In the genomic region with DNA sequence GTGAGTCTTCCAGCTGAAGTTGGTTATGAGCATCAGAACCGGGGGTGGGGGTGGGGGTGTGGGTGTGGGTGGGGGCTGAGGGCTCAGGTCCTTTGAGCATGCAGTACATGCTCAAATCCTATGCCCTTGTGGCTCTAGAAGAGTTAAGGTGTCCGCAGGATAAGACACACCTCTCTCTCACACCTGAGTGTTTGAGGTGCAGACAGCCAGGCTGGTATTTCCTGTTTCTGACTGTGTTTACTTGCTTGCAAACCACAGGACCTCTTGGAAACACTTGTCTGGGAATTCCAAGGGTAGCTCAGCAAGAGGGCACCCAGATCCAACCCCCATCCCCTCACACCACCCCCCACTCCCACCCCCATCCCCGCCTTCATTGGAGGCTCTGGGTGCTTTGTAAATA, we compare ENCODE assay signal across 31 mouse cellular contexts.
DNase-seq lines count a peak whose midpoint lies in the region; ATAC-seq and TF ChIP-seq lines count a peak whose summit lies in the region.
"Had no signal": no experiment of that assay in that cellular context is flagged by ENCODE, and none has a peak within 500 bp of the region (broad histone marks: within the 10 kb centered on the region; RNA-seq: fewer than 3 reads in every experiment).

No protein-coding gene starts in this region.

- WGBS in embryonic facial prominence, embryonic 14.5 days = 79% methylated on average over 3 of the region's 3 CpGs
- WGBS in lung, postnatal 0 days = 56% methylated on average over 3 of the region's 3 CpGs
- 74% methylated on average over 3 of the region's 3 CpGs for WGBS in stomach, postnatal 0 days

- H3K4me3 ChIP-seq in embryonic facial prominence, embryonic 14.5 days (ENCODE audit: low read depth, low read length) = no peak overlapping the region
- H3K4me3 ChIP-seq in lung, postnatal 0 days (ENCODE audit: low read depth, low read length) = no peak overlapping the region
- H3K4me3 ChIP-seq in stomach, postnatal 0 days (ENCODE audit: low read depth, low read length) = no peak overlapping the region
- H3K4me3 ChIP-seq: layer of hippocampus, adult 2 months; limb, embryonic 13.5 days; midbrain, embryonic 10.5 days; midbrain, embryonic 15.5 days; neural tube, embryonic 15.5 days; stomach, embryonic 15.5 days had no signal

- TF ChIP-seq EP300 in lung, postnatal 0 days (IDR thresholded peaks at IDR 0.05) = peak; percentile 55; the same call in 1 of the 2 replicates
- no peak for TF ChIP-seq EP300 in stomach, postnatal 0 days (optimal IDR thresholded peaks at IDR 0.05)

- H3K9me3 ChIP-seq in embryonic facial prominence, embryonic 14.5 days (ENCODE audit: control insufficient read depth, low read length) = 0 out of 2 replicates have a peak, but pooled peaks cover 16% of the 10 kb centered on the region
- 0 out of 2 replicates have a peak, but pooled peaks cover 4% of the 10 kb centered on the region for H3K9me3 ChIP-seq in lung, postnatal 0 days (ENCODE audit: low read length)
- H3K9me3 ChIP-seq in stomach, postnatal 0 days (ENCODE audit: control insufficient read depth, low read length) = no peaks in the 10 kb centered on the region
- H3K9me3 ChIP-seq: midbrain, embryonic 15.5 days; neural tube, embryonic 15.5 days; stomach, embryonic 15.5 days had no signal

- no peak overlapping the region for H3K27ac ChIP-seq in embryonic facial prominence, embryonic 14.5 days (replicated peaks; ENCODE audit: low read depth, low read length)
- H3K27ac ChIP-seq in lung, postnatal 0 days (ENCODE audit: low read length) = no peak overlapping the region
- no peak overlapping the region for H3K27ac ChIP-seq in stomach, postnatal 0 days (replicated peaks)
- H3K27ac ChIP-seq: hindbrain, embryonic 14.5 days; layer of hippocampus, adult 2 months; limb, embryonic 13.5 days; midbrain, embryonic 10.5 days; midbrain, embryonic 15.5 days; neural tube, embryonic 15.5 days; stomach, embryonic 15.5 days had no signal

- no peaks in the 10 kb centered on the region for H3K36me3 ChIP-seq in embryonic facial prominence, embryonic 14.5 days (ENCODE audit: control insufficient read depth, insufficient read depth, low read length)
- no peaks in the 10 kb centered on the region for H3K36me3 ChIP-seq in lung, postnatal 0 days (ENCODE audit: insufficient read depth, low read length)
- no peaks in the 10 kb centered on the region for H3K36me3 ChIP-seq in stomach, postnatal 0 days (ENCODE audit: control insufficient read depth, insufficient read depth, low read length)
- H3K36me3 ChIP-seq: limb, embryonic 13.5 days; midbrain, embryonic 10.5 days; midbrain, embryonic 15.5 days; neural tube, embryonic 15.5 days; stomach, embryonic 15.5 days had no signal

- no peak for TF ChIP-seq CTCF in lung, postnatal 0 days (IDR thresholded peaks at IDR 0.05)
- no peak for TF ChIP-seq CTCF in stomach, postnatal 0 days (IDR thresholded peaks at IDR 0.05; ENCODE audit: low read depth)

- ATAC-seq in embryonic facial prominence, embryonic 14.5 days (ENCODE audit: low read depth) = peak; percentile 46; the same call in 1 of the 2 replicates
- ATAC-seq in lung, postnatal 0 days = peak; percentile 95
- ATAC-seq in stomach, postnatal 0 days (ENCODE audit: low FRiP score, low TSS enrichment) = 0 out of 2 replicates have a peak, but pooled peaks have one; percentile 38
- ATAC-seq: CD4-positive, CD25-positive, alpha-beta regulatory T cell, adult 4 months; forebrain, embryonic 14.5 days; intestine, postnatal 0 days; midbrain, embryonic 15.5 days had no signal

- intact Hi-C loops in heart, postnatal 14 days (cut with DNase I) = no loop called here

- H3K27me3 ChIP-seq in embryonic facial prominence, embryonic 14.5 days (replicated peaks; ENCODE audit: control insufficient read depth, insufficient read depth, low read length) = no peaks in the 10 kb centered on the region
- H3K27me3 ChIP-seq in lung, postnatal 0 days (replicated peaks; ENCODE audit: insufficient read depth, low read length) = no peaks in the 10 kb centered on the region
- H3K27me3 ChIP-seq in stomach, postnatal 0 days (ENCODE audit: control insufficient read depth, insufficient read depth, low read length) = no peaks in the 10 kb centered on the region
- H3K27me3 ChIP-seq: limb, embryonic 13.5 days; midbrain, embryonic 15.5 days; neural tube, embryonic 15.5 days; stomach, embryonic 15.5 days had no signal

- peak; percentile 65 for DNase-seq in ES-CJ7 (ENCODE audit: low read depth, low spot score)
- DNase-seq in embryonic facial prominence, embryonic 14.5 days (ENCODE audit: low spot score) = peak; percentile 64
- DNase-seq in lung, postnatal 0 days (ENCODE audit: low spot score) = peak; percentile 89
- DNase-seq in stomach, postnatal 0 days (ENCODE audit: low spot score) = peak; percentile 27
- no peak for DNase-seq in right cerebral cortex, postnatal 36 days (ENCODE audit: low spot score in 2 of 2)
- no peak for DNase-seq in gastrocnemius, postnatal 10 days
- no peak for DNase-seq in heart, postnatal 14 days
- DNase-seq: adrenal gland, postnatal 10 days; cerebellum, adult 11-12 months; cerebellum, adult 9-11 months; gastrocnemius, postnatal 25 days; heart, adult 11 months; heart, postnatal 4 days; kidney, adult 9 months; kidney, postnatal 25 days; retina, postnatal 1 day; right cerebral cortex, postnatal 14 days; thymus, adult 2 months; thymus, postnatal 36 days had no signal

- H3K4me2 ChIP-seq in embryonic facial prominence, embryonic 14.5 days (ENCODE audit: low read depth, low read length) = no peak overlapping the region
- no peak overlapping the region for H3K4me2 ChIP-seq in lung, postnatal 0 days (replicated peaks; ENCODE audit: low read depth, low read length)
- H3K4me2 ChIP-seq in stomach, postnatal 0 days (replicated peaks; ENCODE audit: low read depth) = no peak overlapping the region
- H3K4me2 ChIP-seq: heart, embryonic 11.5 days; hindbrain, embryonic 14.5 days; limb, embryonic 13.5 days; liver, embryonic 11.5 days; midbrain, embryonic 15.5 days; neural tube, embryonic 15.5 days; stomach, embryonic 15.5 days had no signal

- no peak overlapping the region for H3K9ac ChIP-seq in embryonic facial prominence, embryonic 14.5 days (ENCODE audit: low read depth, low read length)
- H3K9ac ChIP-seq in lung, postnatal 0 days (replicated peaks; ENCODE audit: low read depth) = no peak overlapping the region
- H3K9ac ChIP-seq in stomach, postnatal 0 days (ENCODE audit: low read length) = no peak overlapping the region
- H3K9ac ChIP-seq: hindbrain, embryonic 14.5 days; limb, embryonic 13.5 days; midbrain, embryonic 15.5 days; neural tube, embryonic 15.5 days; stomach, embryonic 15.5 days had no signal

- peaks cover 7% of the 10 kb centered on the region for H3K4me1 ChIP-seq in embryonic facial prominence, embryonic 14.5 days (ENCODE audit: control insufficient read depth, insufficient read depth, low read length)
- no peaks in the 10 kb centered on the region; the same call in 1 of the 2 replicates for H3K4me1 ChIP-seq in lung, postnatal 0 days (ENCODE audit: insufficient read depth, low read depth, low read length)
- H3K4me1 ChIP-seq in stomach, postnatal 0 days (replicated peaks; ENCODE audit: control insufficient read depth, insufficient read depth) = no peaks in the 10 kb centered on the region

Comparison
In these comparisons a context has a peak if more than half of its experiments do, and no peak if none do; other contexts are left out.
1. DNase-seq: peak in ES-CJ7 (single experiment), embryonic facial prominence, embryonic 14.5 days (single experiment), lung, postnatal 0 days (single experiment) and stomach, postnatal 0 days (single experiment); none in right cerebral cortex, postnatal 36 days (0 of 2), gastrocnemius, postnatal 10 days (single experiment) and heart, postnatal 14 days (0 of 2).
2. ATAC-seq: peak in every context shown above with its lines; median percentile 95 in lung, postnatal 0 days; 46 in embryonic facial prominence, embryonic 14.5 days; 38 in stomach, postnatal 0 days.